Mouse (Mus musculus) v-Abl transformed pro-B cells (cell line): ENCODE measurements around the gene Carf.
"Not testable (repeated sequence)": the region's sequence is repeated elsewhere in the genome, so short reads cannot be mapped to it uniquely, and the experiment has no call there.

ENCODE experiments used
- in situ Hi-C, 2 experiments: fragments of 400-800 bp; cut with MboI; formaldehyde crosslinking; loops; one replicate each; pipeline ENCODE4 v1.15.1; 2025; ENCODE audit not compliant: unreplicated experiment in 2 of 2

The Carf gene

DNA sequence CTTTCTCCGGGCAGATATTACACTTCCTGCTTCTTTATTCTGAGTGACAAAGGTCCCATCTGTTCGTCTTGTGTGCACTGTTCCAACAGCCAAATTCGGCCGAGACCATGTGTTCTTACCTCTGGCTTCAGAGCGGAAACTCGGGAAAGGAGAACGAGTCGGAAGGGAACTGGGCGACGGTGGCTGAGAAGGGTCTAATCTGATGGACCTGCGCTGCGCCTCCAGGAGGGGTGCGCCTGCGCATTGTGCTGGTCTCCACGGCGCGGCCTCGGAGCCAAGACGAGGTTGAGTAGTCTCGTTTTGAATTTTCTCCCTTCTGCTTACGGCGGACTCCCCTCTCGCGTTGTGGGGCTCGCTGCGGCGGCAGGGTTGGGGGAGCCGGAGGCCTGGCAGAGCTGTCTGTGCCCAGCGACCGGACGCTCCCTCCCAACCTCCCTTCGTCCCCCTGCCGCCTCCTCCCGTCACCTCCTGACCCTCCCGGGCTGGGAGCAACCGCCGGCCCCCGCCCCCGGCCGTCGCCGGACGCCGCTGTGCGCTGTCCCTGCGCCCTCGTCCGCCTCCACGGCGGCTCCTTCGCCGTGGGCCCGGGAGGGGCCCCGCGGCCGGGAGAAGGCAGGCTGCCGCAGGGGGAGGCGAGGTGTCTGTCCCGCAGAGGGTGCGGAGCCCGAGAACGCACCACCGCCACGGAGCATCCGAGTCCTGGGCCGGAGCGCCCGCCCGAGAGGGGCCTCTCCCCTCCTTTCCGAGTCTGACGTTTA is at the start of gene Carf, which contains the start of gene Wdr12:
Gene Carf (plus strand): TSS at position 224 of the 758 bp plus-strand sequence.
Gene Wdr12 (minus strand): TSS at position 622 of the 758 bp plus-strand sequence.
- in situ Hi-C loops: loop anchor here in 1 of 2 experiments (10.0 kb wide), 1 partner anchor 183 kb away; the partner anchor contains the start of gene Fam117b

DNA sequence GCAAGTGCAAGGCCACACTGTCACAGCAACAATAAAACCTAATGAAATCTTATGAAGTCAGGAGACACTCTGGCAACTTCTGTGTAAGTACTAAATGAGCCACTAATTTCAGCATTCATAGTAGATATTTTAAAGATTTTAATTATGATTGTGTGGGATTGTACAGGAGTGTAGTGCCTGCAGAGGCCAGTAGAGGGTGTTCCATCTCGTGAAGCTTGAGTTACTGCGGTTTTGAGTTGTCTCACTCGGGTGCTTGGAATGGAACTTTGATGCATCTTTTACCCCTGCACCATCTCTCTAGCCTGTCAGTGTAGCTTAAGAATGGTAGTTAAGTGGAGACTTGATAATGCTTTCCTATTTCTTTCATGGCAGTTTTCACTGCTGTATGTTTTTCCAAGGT is 43.4 kb upstream of the Carf start:
- in situ Hi-C loops: no loop called here

DNA sequence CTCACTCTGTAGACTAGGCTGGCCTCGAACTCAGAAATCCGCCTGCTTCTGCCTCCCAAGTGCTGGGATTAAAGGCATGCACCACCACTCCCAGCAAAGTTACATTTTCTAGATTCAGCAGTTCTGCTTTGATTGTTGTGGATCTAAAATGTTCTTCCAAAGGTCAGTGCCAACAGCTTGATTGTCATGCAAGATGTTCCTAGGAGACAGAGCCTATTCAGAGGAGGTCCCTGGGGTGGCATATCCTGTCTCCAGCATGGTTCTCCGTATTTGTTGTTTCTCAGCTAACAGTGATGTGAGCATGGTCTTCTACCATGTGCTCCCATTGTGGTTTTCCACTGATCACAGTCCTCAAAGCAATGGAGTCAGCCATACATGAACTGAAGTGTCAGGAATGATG is 41.7 kb upstream of the Carf start:
- in situ Hi-C loops: no loop called here

DNA sequence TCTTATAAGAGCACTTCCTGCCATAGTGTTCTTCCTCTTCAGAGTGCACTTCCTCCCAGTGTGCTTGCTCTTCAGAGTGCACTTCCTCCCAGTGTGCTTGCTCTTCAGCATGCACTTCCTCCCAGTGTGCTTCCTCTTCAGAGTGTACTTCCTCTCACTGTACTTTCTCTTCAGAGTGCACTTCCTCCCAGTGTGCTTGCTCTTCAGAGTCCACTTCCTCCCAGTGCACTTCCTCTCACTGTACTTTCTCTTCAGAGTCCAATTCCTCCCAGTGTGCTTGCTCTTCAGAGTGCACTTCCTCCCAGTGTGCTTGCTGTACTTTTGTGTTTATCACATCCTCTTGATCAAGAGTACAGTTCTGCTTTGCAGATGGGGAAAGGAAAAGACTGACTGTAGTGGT is 27.3 kb upstream of the Carf start:
- in situ Hi-C loops: not testable (repeated sequence)

DNA sequence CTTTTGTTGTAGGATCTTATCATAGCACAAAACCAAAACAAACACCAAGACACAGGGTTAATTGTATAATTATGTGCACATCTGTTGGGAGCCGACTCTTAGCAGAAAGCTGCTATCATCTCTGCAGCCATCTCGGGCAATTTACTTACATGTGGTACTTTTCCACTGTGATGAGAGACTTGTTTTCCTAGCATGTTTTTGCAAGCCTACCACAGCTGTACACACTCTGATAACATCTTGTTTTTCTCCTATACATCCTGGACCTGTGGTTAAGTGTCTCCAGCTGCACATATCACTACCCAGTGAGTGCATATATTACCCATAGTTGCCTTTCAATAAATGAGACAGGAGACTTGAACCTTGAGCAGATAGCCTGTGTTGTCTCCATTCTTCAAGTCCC is 23.1 kb upstream of the Carf start:
- in situ Hi-C loops: no loop called here

DNA sequence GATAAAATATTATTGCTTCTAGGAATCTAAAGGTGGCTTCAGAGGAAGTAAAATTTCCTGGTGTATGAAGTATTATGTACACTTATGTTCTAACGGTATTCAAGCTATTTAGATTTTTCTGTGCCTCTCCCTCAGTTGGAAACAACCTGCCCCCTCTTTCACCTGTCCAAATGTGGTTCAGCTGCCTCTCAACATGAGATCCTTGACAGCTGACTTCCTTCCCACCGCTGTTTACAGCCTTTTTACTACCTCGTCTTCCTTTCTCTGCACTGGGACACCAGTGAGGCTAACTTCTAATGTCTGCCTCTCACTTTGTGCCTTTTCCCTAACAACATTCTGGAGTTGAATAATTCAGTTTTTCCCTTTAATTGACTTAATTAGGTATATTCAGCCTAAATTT is 22.5 kb upstream of the Carf start:
- in situ Hi-C loops: no loop called here

DNA sequence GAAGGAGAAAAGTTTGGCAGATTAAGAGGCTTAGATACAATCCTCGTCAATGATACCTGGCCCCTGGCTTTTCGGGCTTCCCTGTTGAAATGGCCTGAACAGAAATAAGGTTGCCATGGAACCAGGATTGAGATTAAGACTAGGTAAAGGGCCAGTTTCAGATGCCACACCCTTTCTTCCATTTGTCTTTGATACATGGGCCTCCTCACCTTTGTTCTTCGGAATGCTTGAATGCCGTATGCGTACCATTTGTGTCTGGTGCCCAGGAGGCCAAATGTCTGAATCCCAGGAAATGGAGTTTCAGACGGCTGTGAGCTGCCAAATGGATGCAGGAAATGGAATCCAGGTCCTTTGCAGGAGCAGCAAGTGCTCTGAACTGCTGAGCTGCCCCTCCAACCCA is 21.6 kb upstream of the Carf start:
- in situ Hi-C loops: no loop called here

DNA sequence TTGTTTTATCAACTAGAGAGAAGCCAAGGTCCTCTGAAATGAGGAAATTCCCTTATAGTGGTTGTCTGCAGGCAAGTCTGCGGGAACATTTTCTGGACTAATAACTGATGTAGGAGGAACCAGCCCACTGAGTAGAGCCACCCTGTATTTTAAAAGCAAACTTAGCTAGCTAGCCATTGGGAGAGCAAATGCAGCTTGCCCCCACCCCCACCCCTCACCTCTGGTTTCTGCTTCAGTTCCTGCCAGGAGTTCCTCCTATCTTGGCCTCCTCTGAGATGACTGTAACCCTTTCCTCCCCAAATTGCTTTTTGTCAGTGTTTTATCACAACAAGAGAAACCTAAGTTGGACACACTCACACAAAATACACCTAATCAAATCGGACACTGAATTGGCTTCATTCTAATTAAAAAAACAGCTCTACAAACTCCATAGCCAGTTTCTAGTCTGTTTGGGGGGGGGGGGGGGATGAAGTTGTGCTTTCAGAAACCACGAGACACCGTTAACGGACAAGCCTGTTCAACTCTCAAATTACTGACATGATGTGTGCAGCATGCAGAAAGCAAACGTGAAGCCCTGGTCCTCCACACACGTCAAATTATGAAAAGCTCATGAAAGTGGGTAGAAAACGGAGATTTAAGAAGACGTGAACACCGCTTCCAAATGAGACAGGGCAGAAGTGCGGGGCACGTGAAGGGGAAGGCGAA is 1.3 kb upstream of the Carf start:
- in situ Hi-C loops: loop anchor here in 1 of 2 experiments (10.0 kb wide), 1 partner anchor 182 kb away; the partner anchor contains the start of gene Fam117b

DNA sequence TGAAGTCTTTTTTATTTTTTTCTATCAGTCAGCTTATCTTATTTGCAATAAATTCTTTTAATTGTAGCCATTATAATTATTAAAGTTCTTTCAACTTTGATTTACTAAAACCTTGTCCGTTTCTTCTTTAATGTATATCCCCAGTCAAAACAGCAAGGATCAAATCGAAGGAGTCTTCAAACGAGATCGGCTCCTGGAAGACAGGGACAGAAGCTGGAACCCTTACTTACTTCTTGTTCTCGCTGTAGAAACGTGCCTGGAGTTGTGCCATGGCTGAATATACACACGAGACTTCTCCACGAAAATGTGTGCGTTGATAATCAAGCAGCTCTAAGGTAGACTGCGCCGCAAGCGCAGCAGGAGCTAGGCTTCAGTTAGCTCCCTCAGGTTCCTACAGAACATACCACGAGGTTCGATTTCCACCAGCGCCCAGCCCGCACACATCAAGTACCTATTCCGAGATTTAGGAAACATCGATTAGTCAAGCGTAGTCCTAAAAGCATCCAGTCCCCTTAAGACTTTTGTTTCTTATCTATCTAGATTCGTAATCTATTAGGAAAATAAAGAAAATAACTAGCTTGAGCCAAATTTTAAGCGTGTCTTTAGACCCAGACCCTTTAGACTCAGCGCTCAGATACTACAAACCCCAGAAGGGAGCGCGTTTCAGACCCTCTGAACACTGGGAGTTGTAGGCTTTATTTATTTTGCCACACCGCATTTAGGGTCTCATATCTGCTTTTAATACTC is 597 bp upstream of the Carf start:
- in situ Hi-C loops: loop anchor here in 1 of 2 experiments (10.0 kb wide), 1 partner anchor 183 kb away; the partner anchor contains the start of gene Fam117b

DNA sequence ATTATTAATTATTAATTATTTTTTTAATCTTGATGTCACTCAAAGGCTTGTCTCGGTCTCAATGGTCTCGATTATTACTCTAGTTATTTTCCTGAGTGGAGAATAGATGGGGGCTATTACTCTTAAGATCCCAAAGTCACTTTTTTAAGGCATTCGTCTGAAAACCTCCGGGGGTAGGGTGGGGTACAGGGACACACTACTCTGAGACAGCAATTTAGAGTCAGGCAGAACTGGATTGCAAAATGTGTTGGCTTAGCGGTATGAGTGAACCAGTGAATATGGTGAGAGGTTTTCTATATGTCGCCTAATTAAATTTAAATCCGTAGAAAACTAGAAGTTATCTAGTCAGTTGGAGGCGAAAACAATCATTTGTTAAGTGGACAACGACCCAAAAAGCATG is 792 bp downstream of the Carf start:
- in situ Hi-C loops: loop anchor here in 1 of 2 experiments (10.0 kb wide), 1 partner anchor 184 kb away; the partner anchor contains the start of gene Fam117b

DNA sequence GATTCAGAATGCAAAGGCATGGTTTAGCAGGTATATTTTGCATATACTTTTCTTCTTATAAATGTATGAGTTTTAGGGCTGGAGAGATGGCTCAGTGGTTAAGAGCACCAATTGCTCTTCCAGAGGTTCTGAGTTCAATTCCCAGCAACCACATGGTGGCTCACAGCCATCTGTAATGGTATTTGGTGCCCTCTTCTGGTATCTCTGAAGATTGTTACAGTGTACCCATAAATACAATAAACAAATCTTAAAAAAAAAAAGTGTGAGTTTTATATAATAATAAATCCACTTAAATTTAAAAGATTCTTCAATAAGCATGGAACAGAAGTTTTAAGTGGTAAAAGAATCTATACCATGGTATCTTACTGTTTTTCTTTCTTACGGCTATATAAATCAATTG is 6.5 kb downstream of the Carf start:
- in situ Hi-C loops: loop anchor here (10.0 to 25.0 kb wide), 2 partner anchors 392 to 410 kb away; no protein-coding TSS in a partner anchor

DNA sequence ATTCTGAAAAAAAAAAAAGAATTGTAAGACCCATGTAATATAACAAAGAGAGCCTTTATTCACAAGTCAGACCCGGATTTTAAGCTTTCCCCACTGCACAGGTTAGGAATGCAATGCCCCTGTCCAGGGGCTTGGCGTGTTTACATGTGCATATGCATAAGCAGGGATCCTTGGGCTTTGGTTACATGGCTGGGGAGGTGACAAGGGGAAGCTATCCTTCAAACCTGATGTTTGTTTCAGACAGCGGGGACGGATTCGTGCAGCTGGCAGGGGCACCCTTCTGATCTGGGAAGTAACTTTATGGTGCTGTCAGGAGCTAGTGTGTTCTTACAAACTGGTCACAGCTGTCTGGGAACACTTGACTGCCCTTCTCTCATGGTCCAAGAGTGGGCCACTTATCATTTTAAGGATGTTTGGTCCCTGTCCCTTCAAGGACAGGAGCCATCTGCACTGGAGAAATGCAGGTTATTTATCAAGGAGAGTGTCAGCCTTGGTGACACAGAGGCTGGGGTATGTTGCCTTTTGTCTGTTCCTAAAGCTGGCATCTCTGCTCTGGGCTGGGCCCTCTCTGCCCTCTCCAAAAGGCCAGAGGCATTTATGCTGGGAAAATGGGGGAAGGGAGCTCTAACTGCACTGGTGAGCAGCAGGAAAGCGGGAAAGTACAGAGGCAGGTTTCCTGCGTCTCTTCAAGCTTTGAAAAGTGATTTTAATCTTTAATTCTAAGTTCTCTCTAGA is 19.8 kb downstream of the Carf start:
- in situ Hi-C loops: loop anchor here in 1 of 2 experiments (25.0 kb wide), 1 partner anchor 406 kb away; no protein-coding TSS in a partner anchor

DNA sequence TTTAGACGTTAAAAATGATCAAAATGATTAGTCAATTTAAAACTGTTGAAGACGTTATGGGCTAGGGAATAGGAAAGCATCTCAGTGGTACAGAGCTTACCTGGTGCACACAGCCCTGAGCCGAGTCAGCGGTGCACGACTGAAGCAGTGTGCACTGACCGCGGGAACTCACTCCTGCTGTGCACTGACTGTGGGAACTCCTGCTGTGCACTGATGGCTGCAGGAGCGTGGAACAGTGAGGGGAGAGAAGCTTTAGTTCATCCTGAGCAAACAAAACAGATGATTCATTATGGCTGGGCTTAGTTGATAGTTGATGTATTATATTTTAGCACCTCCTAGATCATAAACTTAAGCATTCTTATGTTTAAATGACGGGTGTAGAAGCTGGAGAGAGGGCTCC is 39.3 kb downstream of the Carf start:
- in situ Hi-C loops: no loop called here

DNA sequence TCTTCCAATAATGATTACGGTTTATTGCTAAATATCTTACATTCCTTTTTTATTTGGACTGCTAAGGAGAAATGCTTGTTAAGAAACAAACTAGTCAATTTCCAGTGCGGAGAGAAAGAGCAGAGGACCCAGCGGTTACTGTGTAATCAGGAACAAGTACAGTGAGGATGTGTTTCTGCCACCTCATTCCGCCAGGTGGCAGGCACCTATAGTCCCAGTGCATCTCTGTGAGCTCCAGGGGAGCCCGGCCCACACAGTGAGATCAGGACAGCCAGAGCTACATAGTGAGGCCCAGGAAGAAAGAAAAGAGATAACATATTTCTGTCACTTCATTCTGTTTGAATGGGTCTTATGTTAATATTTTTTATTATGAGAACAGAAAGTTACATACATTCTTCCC is 54.7 kb downstream of the Carf start:
- in situ Hi-C loops: loop anchor here (10.0 to 25.0 kb wide), 4 partner anchors 112 to 812 kb away; no protein-coding TSS in a partner anchor

DNA sequence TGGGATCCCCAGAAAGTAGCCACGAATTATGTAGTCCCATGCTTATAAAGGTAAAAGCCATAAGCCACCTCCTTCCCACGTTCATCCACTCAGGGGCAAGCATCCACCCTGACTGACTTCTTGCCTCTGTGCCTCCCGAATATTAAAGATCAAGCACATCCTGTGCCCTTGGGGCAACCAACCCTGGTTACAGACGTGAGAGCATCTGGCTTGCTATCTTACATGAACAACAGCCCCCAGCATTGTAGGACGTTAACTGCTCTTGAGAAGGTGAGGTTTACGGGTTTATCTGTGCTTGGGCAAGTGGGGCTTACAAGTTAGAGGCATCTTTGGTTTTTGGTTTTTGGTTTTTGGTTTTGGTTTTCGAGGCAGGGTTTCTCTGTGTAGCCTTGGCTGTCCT is 58.6 kb downstream of the Carf start:
- in situ Hi-C loops: loop anchor here (5.0 to 25.0 kb wide), 7 partner anchors 108 to 808 kb away; no protein-coding TSS in a partner anchor

DNA sequence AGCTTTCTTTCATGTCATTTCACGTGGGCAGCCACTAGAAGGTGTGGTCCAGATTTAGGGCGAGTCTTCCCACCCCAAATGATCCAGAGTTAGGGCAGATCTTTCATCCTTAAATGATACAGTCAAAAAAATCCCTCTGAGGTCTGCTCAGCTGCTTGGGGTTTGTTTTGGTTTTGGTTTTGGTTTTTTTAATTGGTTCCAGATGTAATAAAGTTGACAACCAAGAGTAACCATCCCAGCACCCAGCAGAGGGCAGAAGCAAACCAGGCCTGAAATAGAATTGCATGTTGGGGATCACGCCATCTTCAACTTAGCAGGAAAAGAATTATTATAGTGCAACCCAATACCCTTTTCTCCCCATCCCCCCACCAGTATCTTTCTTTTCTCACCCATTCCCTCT is 60.4 kb downstream of the Carf start:
- in situ Hi-C loops: loop anchor here (5.0 to 25.0 kb wide), 7 partner anchors 106 to 806 kb away; no protein-coding TSS in a partner anchor

DNA sequence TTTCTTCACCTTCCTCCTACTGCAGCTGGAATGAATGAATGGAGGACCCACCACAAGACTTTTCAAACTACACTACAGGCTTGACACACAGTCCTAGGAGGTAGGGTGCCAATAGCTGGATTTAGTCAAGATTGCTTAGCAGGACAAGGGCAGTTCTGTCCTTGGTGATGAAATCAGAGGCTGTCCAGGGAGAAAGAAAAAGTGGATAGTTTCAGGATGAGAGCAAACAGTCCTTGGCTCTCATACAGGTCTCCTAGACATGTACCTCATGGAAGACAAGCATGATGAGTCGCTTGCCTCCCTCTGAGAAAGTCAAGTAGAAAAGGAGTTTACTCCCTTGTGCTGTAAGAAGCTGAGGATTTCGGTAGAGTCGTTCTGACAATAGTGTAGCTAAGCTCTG is 65.6 kb downstream of the Carf start:
- in situ Hi-C loops: loop anchor here in 1 of 2 experiments (25.0 kb wide), 1 partner anchor 274 kb away; no protein-coding TSS in a partner anchor

DNA sequence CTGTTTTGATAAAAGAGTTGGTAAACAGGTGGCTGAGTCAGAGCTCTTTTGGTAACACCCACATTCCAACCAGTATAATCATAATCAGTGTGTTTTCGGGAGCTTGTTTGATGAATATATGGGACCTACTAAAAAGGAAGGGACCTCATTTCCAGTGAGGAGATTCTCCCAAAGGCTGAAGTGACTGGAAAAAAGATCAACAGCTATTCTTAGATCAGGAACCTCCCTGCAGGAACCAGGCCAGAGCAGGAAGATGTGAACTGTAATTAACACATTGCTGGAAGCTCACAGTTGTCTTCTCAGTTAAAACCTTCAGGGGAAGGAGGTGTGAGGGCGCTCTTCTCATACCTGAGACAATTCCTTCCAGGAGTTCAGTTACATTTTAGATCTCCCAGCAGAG is 71.6 kb downstream of the Carf start:
- in situ Hi-C loops: loop anchor here in 1 of 2 experiments (25.0 kb wide), 1 partner anchor 268 kb away; no protein-coding TSS in a partner anchor

DNA sequence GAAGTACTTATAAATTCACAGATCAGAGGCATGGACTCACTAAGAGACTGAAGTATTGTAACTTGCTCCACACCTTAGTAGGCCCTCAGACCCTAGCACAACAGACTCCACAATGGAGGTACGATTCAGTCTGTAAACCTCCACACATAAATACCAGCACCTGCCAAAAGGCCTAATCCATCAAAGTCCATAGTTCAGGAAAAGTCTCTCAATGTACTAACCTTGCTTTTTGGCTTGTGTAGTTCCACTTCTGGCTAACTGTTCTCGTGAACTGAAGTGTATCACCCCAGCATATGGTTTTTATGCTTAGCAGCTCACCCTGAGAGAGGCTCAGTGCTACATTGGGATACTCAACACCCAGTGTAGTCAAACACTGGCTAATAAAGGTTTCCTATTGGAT is 72.2 kb downstream of the Carf start:
- in situ Hi-C loops: loop anchor here in 1 of 2 experiments (25.0 kb wide), 1 partner anchor 267 kb away; no protein-coding TSS in a partner anchor
